Mouse (Mus musculus) forebrain, embryonic 14.5 days (tissue): ENCODE measurements at regions not wholly inside any gene's neighbourhood (a gene's known extent, or its start where the extent isn't known, plus 50 kb on each side); places are given as distances from the start of the nearest gene placed in this dataset.

Experiments
- ATAC-seq: fragments of 200-750 bp; cut with Nextera tagmentation; 2 replicates; pipeline ENCODE4 v1.8.0; 2017; ENCODE audit warnings: mild to moderate bottlenecking, moderate library complexity
- DNase-seq: peaks from one replicate; pipeline ENCODE4 v3.0.0-alpha.2; 2015; ENCODE audit warnings: low spot score
- H3K27ac ChIP-seq: fragments of 300-500 bp; sonication (generic); 2 replicates; pipeline ENCODE4 v1.5.1; 2014; ENCODE audit warnings: low read depth, mild to moderate bottlenecking, control low read depth, low read length, moderate library complexity
- H3K27me3 ChIP-seq: fragments of 300-500 bp; sonication (generic); replicated peaks from 2 replicates; pipeline ENCODE4 v1.6.1; 2014; ENCODE audit warnings: low read length, control low read depth, mixed read lengths; ENCODE audit not compliant: control insufficient read depth, insufficient read depth
- H3K36me3 ChIP-seq: fragments of 300-500 bp; sonication (generic); 2 replicates; pipeline ENCODE4 v1.6.1; 2014; ENCODE audit warnings: low read length, control low read depth; ENCODE audit not compliant: control insufficient read depth, insufficient read depth
- H3K4me1 ChIP-seq: fragments of 300-500 bp; sonication (generic); 2 replicates; pipeline ENCODE4 v1.6.1; 2014; ENCODE audit warnings: antibody characterized with exemption, low read length, control low read depth; ENCODE audit not compliant: control insufficient read depth, insufficient read depth
- H3K4me2 ChIP-seq: fragments of 300-500 bp; sonication (generic); 2 replicates; pipeline ENCODE4 v1.6.1; 2014; ENCODE audit warnings: mild to moderate bottlenecking, control low read depth, low read length
- H3K4me3 ChIP-seq: fragments of 300-500 bp; sonication (generic); 2 replicates; pipeline ENCODE4 v1.5.1; 2014; ENCODE audit warnings: low read depth, low read length, control low read depth
- H3K9ac ChIP-seq: fragments of 300-500 bp; sonication (generic); 2 replicates; pipeline ENCODE4 v1.6.1; 2014; ENCODE audit warnings: mild to moderate bottlenecking, low read length, control low read depth, moderate library complexity
- H3K9me3 ChIP-seq: fragments of 300-500 bp; sonication (generic); replicated peaks from 2 replicates; pipeline ENCODE4 v1.6.1; 2016; ENCODE audit warnings: low read length, control low read depth, mixed read lengths; ENCODE audit not compliant: control insufficient read depth
- WGBS: fragments of 180-500 bp; shearing (Covaris S2); extraction: QIAGEN DNeasy Blood & Tissue Kit; methylation state at CpG from one replicate; pipeline ENCODE4 v1.1.7; 2014; 5-methylcytosine and 5-hydroxymethylcytosine counted together

DNA sequence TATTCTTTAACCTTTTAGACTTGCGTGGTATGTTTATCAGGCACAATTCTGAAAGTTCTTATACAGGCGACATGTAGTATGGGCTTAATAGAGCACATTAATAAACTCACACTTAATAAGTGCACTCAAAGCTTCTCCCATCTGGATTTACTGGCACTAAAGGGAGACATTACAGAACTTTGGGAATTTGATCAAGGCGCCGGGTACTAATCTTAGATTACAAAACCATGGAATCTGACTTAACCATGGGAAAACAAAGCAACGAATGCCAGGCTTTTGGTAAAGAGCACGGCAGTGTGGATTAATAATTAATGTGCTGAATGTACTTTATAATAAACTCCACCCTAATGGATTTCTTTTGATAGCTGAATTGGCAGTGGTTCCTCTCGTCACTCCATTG, 196.5 kb upstream of the Pkn2 start:
- H3K4me2 ChIP-seq: no peak overlapping the region
- H3K36me3 ChIP-seq: no peaks in the 10 kb centered on the region
- H3K4me1 ChIP-seq: no peaks in the 10 kb centered on the region
- WGBS: 79% methylated on average over 7 of the region's 7 CpGs
- H3K9ac ChIP-seq: no peak overlapping the region
- ATAC-seq: no peak
- H3K4me3 ChIP-seq: no peak overlapping the region
- no peaks in the 10 kb centered on the region for H3K27me3 ChIP-seq
- H3K27ac ChIP-seq: no peak overlapping the region
- DNase-seq: no peak
- H3K9me3 ChIP-seq: no peaks in the 10 kb centered on the region

DNA sequence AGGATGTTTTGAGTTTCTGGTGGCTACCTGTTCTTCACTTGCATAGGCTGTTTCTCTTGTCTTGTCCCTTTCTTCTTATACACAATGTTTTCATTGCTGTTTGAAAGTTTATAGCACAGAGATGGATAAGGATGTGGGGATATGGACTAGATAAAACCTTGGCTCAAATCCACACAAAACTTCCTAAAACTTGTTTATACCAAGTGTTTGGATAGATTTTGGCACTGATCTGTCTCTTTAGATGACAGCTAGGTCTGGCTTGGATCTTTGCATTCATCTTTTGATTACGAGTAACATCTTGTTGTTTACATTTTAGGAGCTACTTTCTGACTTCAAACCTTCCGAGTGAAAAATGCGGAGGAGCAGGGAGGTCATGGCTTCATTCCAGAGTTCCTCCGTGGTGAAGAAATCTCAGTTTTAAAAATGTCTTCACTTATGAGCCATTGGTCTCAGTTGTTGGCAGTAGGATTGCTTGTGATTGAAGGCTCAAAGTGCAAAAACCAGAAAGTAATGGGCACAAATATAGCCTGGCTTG, 190.1 kb upstream of the Pkn2 start:
- ATAC-seq (no peak), DNase-seq (no peak)
- H3K9me3 ChIP-seq: no peaks in the 10 kb centered on the region
- H3K4me3 ChIP-seq: no peak overlapping the region
- H3K9ac ChIP-seq: no peak overlapping the region
- no peak overlapping the region for H3K27ac ChIP-seq
- H3K36me3 ChIP-seq: no peaks in the 10 kb centered on the region
- 88% methylated on average over 4 of the region's 4 CpGs for WGBS
- no peaks in the 10 kb centered on the region for H3K4me1 ChIP-seq
- no peak overlapping the region for H3K4me2 ChIP-seq
- no peaks in the 10 kb centered on the region for H3K27me3 ChIP-seq

DNA sequence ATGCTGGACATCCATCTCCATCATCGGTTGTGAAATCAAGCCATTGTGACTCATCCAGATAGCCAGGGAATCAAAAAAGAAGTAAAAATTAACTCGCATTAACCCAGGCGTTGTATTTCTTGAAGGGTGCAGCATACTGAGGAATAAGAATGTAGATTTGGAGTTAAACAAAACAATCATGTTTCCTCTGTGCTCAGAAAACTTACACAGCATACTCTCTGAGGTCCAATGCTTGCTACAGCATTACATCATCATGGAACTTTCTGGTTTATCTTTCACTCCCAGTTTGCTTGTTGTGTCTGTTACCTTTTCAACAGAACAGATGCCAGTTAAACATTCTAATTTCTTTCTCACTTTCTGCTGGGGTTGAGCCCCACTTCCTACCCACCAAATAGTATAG, 173.1 kb upstream of the Pkn2 start:
- no peaks in the 10 kb centered on the region for H3K27me3 ChIP-seq
- WGBS: 96% methylated on average over 3 of the region's 3 CpGs
- H3K36me3 ChIP-seq: no peaks in the 10 kb centered on the region
- H3K4me3 ChIP-seq: no peak overlapping the region
- no peak overlapping the region for H3K27ac ChIP-seq
- no peaks in the 10 kb centered on the region for H3K4me1 ChIP-seq
- H3K9me3 ChIP-seq: no peaks in the 10 kb centered on the region
- H3K4me2 ChIP-seq: no peak overlapping the region
- no peak for ATAC-seq
- no peak overlapping the region for H3K9ac ChIP-seq
- DNase-seq: no peak

DNA sequence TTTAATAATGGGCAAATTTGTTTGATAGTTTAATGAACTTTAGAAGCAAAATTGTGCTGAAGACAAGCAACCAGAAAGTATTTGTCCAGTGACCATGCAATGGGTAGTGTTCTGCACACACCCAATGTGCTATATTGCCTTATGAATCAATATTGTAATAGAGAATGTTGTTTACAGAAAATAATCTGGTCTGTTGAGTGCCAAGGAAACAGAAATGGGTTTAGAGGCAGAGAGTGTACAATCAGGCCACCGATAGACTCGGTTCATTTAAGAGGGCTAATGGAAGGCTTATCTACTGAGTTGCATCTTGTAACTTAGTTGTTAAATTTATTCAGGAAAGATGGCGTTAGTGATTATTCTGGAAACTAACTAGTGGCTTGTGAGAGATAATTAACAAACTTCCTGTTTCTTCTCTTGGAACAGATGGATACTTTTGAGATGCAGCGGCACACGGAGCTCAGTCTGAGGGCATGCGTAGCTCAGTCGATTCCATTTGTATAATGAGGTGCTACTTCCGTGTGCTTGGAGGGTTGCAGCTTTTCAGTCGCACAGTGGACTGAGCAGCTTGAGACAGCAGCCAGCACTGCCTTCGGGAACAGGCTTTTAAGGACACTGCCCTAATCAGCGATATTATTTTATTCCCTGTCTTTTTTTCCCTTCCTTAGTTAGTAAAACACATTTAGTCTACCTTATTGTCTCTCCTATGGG, 171.6 kb upstream of the Pkn2 start:
- WGBS: 76% methylated on average over 11 of the region's 11 CpGs
- Histone ChIP-seq H3K4me3 (no peak overlapping the region), H3K4me2 (no peak overlapping the region), H3K27ac (no peak overlapping the region), H3K27me3 (no peaks in the 10 kb centered on the region), H3K9ac (no peak overlapping the region), H3K9me3 (no peaks in the 10 kb centered on the region), H3K4me1 (no peaks in the 10 kb centered on the region), H3K36me3 (no peaks in the 10 kb centered on the region)
- DNase-seq: no peak
- ATAC-seq: no peak

DNA sequence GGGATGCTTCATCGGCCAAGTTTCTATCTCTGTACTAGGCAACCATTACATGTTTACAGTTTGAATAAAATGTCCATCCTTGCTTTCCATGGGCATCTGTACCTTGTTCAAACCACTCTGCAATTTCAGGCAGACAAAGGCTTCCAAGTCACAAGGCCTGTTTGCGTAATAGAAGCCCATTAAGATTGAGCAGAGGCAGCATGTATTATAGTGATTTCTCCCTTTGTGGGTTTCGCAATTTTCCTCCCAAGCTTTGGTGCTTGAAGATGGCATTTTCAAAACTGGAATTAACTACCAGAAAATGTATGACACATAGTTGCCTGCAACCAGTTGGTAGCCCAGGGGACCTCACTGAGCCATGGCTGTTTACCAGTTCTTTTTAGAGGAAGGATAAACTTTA, 158.9 kb upstream of the Pkn2 start:
- no peak for ATAC-seq
- H3K27ac ChIP-seq: no peak overlapping the region
- H3K36me3 ChIP-seq: no peaks in the 10 kb centered on the region
- no peak for DNase-seq
- no peaks in the 10 kb centered on the region for H3K9me3 ChIP-seq
- 91% methylated on average over 3 of the region's 3 CpGs for WGBS
- H3K27me3 ChIP-seq: no peaks in the 10 kb centered on the region
- no peak overlapping the region for H3K4me2 ChIP-seq
- H3K4me3 ChIP-seq: no peak overlapping the region
- no peaks in the 10 kb centered on the region for H3K4me1 ChIP-seq
- H3K9ac ChIP-seq: no peak overlapping the region

DNA sequence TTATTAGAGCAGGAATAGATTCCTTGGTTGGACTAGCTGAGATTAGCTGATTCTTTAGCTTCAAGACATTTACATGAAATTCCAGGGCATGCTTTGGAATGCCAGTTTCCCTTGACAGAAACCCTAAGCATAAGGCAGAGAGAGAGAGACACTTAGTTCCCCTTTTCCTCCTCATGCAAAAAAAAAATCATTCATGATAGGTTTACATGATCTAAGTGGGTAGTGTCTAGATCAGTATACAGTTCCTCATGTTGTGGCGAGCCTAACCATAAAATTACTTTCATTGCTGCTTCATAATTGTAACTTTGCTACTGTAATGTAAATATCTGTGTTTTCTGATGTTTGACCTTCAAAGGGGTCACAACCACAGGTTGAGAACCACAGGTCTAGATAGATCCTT, 154.3 kb upstream of the Pkn2 start:
- Histone ChIP-seq H3K9ac (no peak overlapping the region), H3K36me3 (no peaks in the 10 kb centered on the region), H3K27ac (no peak overlapping the region), H3K4me3 (no peak overlapping the region), H3K27me3 (no peaks in the 10 kb centered on the region), H3K4me2 (no peak overlapping the region), H3K4me1 (no peaks in the 10 kb centered on the region), H3K9me3 (no peaks in the 10 kb centered on the region)
- ATAC-seq: no peak
- no peak for DNase-seq
- WGBS: 88% methylated on average over 1 of the region's 1 CpGs

DNA sequence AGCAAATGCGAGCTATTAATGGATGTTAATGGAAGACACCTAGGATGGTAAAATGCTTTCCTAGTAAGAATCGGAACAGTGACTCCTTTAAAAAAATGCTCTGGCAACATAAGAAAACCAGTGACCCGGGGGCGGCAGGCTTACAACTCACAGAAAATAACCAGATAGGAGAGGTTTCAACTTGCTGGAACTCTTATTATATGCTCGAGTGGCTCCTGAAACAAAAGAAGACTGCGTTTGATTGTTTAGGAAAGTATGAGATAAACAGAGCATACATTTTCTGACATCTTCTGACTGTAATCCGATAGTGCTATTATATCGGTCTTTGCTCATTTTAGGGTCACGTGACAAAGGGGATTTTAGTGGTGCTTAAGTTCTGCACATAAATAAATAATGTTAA, 152.8 kb upstream of the Pkn2 start:
- Histone ChIP-seq H3K9me3 (no peaks in the 10 kb centered on the region), H3K4me3 (no peak overlapping the region), H3K9ac (no peak overlapping the region), H3K36me3 (no peaks in the 10 kb centered on the region), H3K4me2 (no peak overlapping the region), H3K27ac (no peak overlapping the region), H3K4me1 (no peaks in the 10 kb centered on the region), H3K27me3 (no peaks in the 10 kb centered on the region)
- 78% methylated on average over 9 of the region's 9 CpGs for whole genome bisulfite sequencing
- no peak for ATAC-seq
- no peak for DNase-seq

DNA sequence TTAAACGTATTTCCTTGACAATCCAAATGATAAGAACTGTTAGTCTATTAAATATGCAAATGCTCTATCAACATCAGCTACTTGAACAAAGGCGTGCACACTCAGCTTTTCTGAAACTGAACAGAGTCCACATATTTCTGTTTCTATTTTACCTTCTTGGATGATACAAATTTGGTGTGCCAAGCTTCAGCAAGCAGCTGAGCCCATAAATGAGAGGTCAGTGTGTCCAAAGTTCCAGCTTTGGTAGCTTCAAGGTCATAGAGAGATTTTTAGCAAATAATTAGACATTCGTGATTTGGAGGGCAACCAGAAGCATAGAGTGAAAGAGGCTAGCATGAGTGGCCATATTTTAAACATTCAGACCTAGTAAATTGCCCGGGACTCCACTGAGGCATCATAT, 140.7 kb upstream of the Pkn2 start:
- no peaks in the 10 kb centered on the region for H3K36me3 ChIP-seq
- H3K27ac ChIP-seq: no peak overlapping the region
- H3K9ac ChIP-seq: no peak overlapping the region
- H3K9me3 ChIP-seq: no peaks in the 10 kb centered on the region
- WGBS: 74% methylated on average over 4 of the region's 4 CpGs
- H3K4me2 ChIP-seq: no peak overlapping the region
- H3K4me3 ChIP-seq: no peak overlapping the region
- no peaks in the 10 kb centered on the region for H3K27me3 ChIP-seq
- DNase-seq (no peak), ATAC-seq (no peak)
- no peaks in the 10 kb centered on the region for H3K4me1 ChIP-seq

- Histone ChIP-seq H3K27me3 (no peaks in the 10 kb centered on the region), H3K27ac (no peak overlapping the region), H3K36me3 (no peaks in the 10 kb centered on the region), H3K9ac (no peak overlapping the region), H3K4me1 (no peaks in the 10 kb centered on the region), H3K4me2 (no peak overlapping the region), H3K9me3 (no peaks in the 10 kb centered on the region), H3K4me3 (no peak overlapping the region)
- no peak for ATAC-seq
- 85% methylated on average over 11 of the region's 11 CpGs for WGBS
- no peak for DNase-seq
Measured at GRCm38 (mm10) chr3:143021159-143021871, 139.5 kb upstream of the Pkn2 start.
